Comparison of ENCODE assay signal across 12 mouse cellular contexts in the genomic region with DNA sequence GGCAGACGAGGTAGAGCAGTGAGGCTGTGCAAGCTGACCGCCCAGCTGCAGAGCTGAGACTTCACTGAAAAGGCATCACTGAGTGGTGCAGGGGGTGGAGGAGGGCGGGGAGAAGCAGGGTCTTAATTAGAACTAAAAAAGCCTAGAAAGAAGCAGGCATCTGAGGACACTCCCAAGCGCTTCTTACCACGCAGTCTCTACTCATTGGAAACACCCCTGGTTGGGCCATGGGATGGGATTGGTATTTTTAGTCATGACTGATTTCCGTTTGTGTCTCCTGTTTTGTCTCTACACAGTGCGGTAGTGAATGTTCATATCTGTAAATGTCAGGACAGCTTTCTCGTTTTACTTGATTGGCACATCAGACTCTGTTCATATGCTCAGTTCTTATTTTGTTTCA. TPM values are rescaled to one million over a fixed set of nuclear protein-coding genes. Genes with fewer than 3 reads are reported as not detected.
A peak's percentile ranks its signal among the peaks of the same experiment; 100 is the strongest.
DNase-seq lines count a peak whose midpoint lies in the region; ATAC-seq and TF ChIP-seq lines count a peak whose summit lies in the region.
"Had no signal": no experiment of that assay in that cellular context is flagged by ENCODE, and none has a peak within 500 bp of the region (broad histone marks: within the 10 kb centered on the region; RNA-seq: fewer than 3 reads in every experiment).

No protein-coding gene starts in this region.

- no peak overlapping the region for H3K4me2 ChIP-seq in stomach, embryonic 16.5 days (ENCODE audit: low read depth, low read length)
- H3K4me2 ChIP-seq in stomach, postnatal 0 days (replicated peaks; ENCODE audit: low read depth), result no peak overlapping the region

- no peak overlapping the region for H3K9ac ChIP-seq in stomach, embryonic 16.5 days (ENCODE audit: low read length)
- no peak overlapping the region for H3K9ac ChIP-seq in stomach, postnatal 0 days (ENCODE audit: low read length)
- H3K9ac ChIP-seq: liver, embryonic 14.5 days had no signal

- peak overlapping the region; percentile 67 for H3K27ac ChIP-seq in stomach, embryonic 16.5 days (ENCODE audit: low read length)
- H3K27ac ChIP-seq in stomach, postnatal 0 days (replicated peaks), result no peak overlapping the region
- no peak overlapping the region for H3K27ac ChIP-seq in thymus, adult 2 months (ENCODE audit: control insufficient read depth, insufficient read depth, low read length)
- H3K27ac ChIP-seq: liver, embryonic 14.5 days had no signal

- no peaks in the 10 kb centered on the region for H3K36me3 ChIP-seq in stomach, embryonic 16.5 days (ENCODE audit: control insufficient read depth, insufficient read depth, low read length)
- no peaks in the 10 kb centered on the region for H3K36me3 ChIP-seq in stomach, postnatal 0 days (ENCODE audit: control insufficient read depth, insufficient read depth, low read length)
- no peaks in the 10 kb centered on the region for H3K36me3 ChIP-seq in thymus, adult 2 months (ENCODE audit: control insufficient read depth, insufficient read depth, low read length)

- 67% methylated on average over 8 of the region's 8 CpGs for WGBS in stomach, embryonic 16.5 days
- 64% methylated on average over 8 of the region's 8 CpGs for whole genome bisulfite sequencing in stomach, postnatal 0 days
- WGBS in thymus, adult 2 months, result 52% methylated on average over 8 of the region's 8 CpGs

- H3K9me3 ChIP-seq in stomach, embryonic 16.5 days (replicated peaks; ENCODE audit: control insufficient read depth, low read length), result no peaks in the 10 kb centered on the region
- H3K9me3 ChIP-seq in stomach, postnatal 0 days (ENCODE audit: control insufficient read depth, low read length), result no peaks in the 10 kb centered on the region

- TF ChIP-seq EP300 in stomach, postnatal 0 days (optimal IDR thresholded peaks at IDR 0.05), result no peak

- no peak for TF ChIP-seq CTCF in stomach, postnatal 0 days (IDR thresholded peaks at IDR 0.05; ENCODE audit: low read depth)
- TF ChIP-seq CTCF in thymus, adult 2 months (IDR thresholded peaks at IDR 0.05; ENCODE audit: borderline replicate concordance, control insufficient read depth, extremely low read depth, insufficient read depth, low read length, poor library complexity), result no peak

- H3K27me3 ChIP-seq in stomach, embryonic 16.5 days (ENCODE audit: control insufficient read depth, insufficient read depth, low read length), result no peaks in the 10 kb centered on the region
- no peaks in the 10 kb centered on the region for H3K27me3 ChIP-seq in stomach, postnatal 0 days (ENCODE audit: control insufficient read depth, insufficient read depth, low read length)
- no peaks in the 10 kb centered on the region for H3K27me3 ChIP-seq in thymus, adult 2 months (ENCODE audit: control insufficient read depth, insufficient read depth, low read length)

- no peak for TF ChIP-seq POLR2A in thymus, adult 2 months (IDR thresholded peaks at IDR 0.05; ENCODE audit: control insufficient read depth, extremely low read depth, insufficient read depth, low read length, poor library complexity)

- peak; percentile 24 for DNase-seq in layer of hippocampus, adult 11-12 months (ENCODE audit: low spot score)
- DNase-seq in layer of hippocampus, adult 9-10 months (ENCODE audit: low spot score), result no peak
- no peak for DNase-seq in stomach, postnatal 0 days (ENCODE audit: low spot score)
- DNase-seq in frontal cortex, adult 2 months (ENCODE audit: extremely low spot score in 1 of 2, low spot score in 1 of 2), result peak; percentile 18 to 61
- DNase-seq in thymus, adult 2 months, result no peak
- DNase-seq in gastrocnemius, postnatal 25 days, result no peak
- DNase-seq in neural tube, embryonic 10.5 days (ENCODE audit: extremely low spot score, low spot score), result no peak
- DNase-seq: embryo, embryonic 11 days; gastrocnemius, postnatal 36 days; kidney, postnatal 4 days had no signal

- peaks cover 35% of the 10 kb centered on the region for H3K4me1 ChIP-seq in stomach, embryonic 16.5 days (ENCODE audit: control insufficient read depth, insufficient read depth, low read length)
- H3K4me1 ChIP-seq in stomach, postnatal 0 days (replicated peaks; ENCODE audit: control insufficient read depth, insufficient read depth), result 0 out of 2 replicates have a peak, but pooled peaks cover 2% of the 10 kb centered on the region
- peaks cover 6% of the 10 kb centered on the region for H3K4me1 ChIP-seq in thymus, adult 2 months (replicated peaks; ENCODE audit: control insufficient read depth, insufficient read depth, low read length)

- no peak for ATAC-seq in stomach, embryonic 16.5 days (ENCODE audit: insufficient read depth, low FRiP score)
- no peak for ATAC-seq in stomach, postnatal 0 days (ENCODE audit: low FRiP score, low TSS enrichment)

- no peak overlapping the region for H3K4me3 ChIP-seq in stomach, embryonic 16.5 days (replicated peaks; ENCODE audit: low read length)
- H3K4me3 ChIP-seq in stomach, postnatal 0 days (ENCODE audit: low read depth, low read length), result no peak overlapping the region
- no peak overlapping the region for H3K4me3 ChIP-seq in thymus, adult 2 months (ENCODE audit: control insufficient read depth, insufficient read depth, low read length)

RNA-seq across cellular contexts. Expression of a gene that starts 46.8 kb away (rescaled TPM):
- 35.4 and 37.2 TPM in 2 replicates for polyA plus RNA-seq in stomach, embryonic 16.5 days (2015; fragmentation: Nextera tagmentation; extraction: Ambion mirVana)
- polyA plus RNA-seq in stomach, postnatal 0 days (2015; fragmentation: Nextera tagmentation; extraction: Ambion mirVana), result 27.8 and 31.3 TPM in 2 replicates
- polyA plus RNA-seq in frontal cortex, adult 2 months (2012; rRNA removed), result 222 and 224 TPM in 2 replicates
- polyA plus RNA-seq in thymus, adult 2 months (2012; rRNA removed), result 147 and 172 TPM in 2 replicates
- total RNA-seq in gastrocnemius, postnatal 25 days (2021), result 10 to 100 TPM; 15.0 to 16.4 TPM

Comparison
In these comparisons a context has a peak if more than half of its experiments do, and no peak if none do; other contexts are left out.
1. DNase-seq: peak in layer of hippocampus, adult 11-12 months (single experiment) and frontal cortex, adult 2 months (2 of 2); none in layer of hippocampus, adult 9-10 months (single experiment), stomach, postnatal 0 days (single experiment), thymus, adult 2 months (single experiment), gastrocnemius, postnatal 25 days (single experiment) and neural tube, embryonic 10.5 days (single experiment).